Mouse (Mus musculus) lung, adult 10 weeks (tissue): ENCODE results near the gene Grasp. TPM values are rescaled to one million over a fixed set of nuclear protein-coding genes. Genes with fewer than 3 reads are reported as not detected.

Source experiments
- polyA plus RNA-seq: library from polyadenylated mRNA; stranded (reverse); fragments of 350-450 nt; fragmentation: Illumina TruSeq; extraction: RNeasy Lipid Tissue Mini Kit (QIAGEN cat#74804); gene quantifications from one replicate; pipeline ENCODE4 v1.2.3, GENCODE M21; 2014; ENCODE audit warnings: low read depth, low replicate concordance; ENCODE audit not compliant: insufficient read depth

Gene Grasp
- 14.4 TPM for polyA plus RNA-seq

DNA sequence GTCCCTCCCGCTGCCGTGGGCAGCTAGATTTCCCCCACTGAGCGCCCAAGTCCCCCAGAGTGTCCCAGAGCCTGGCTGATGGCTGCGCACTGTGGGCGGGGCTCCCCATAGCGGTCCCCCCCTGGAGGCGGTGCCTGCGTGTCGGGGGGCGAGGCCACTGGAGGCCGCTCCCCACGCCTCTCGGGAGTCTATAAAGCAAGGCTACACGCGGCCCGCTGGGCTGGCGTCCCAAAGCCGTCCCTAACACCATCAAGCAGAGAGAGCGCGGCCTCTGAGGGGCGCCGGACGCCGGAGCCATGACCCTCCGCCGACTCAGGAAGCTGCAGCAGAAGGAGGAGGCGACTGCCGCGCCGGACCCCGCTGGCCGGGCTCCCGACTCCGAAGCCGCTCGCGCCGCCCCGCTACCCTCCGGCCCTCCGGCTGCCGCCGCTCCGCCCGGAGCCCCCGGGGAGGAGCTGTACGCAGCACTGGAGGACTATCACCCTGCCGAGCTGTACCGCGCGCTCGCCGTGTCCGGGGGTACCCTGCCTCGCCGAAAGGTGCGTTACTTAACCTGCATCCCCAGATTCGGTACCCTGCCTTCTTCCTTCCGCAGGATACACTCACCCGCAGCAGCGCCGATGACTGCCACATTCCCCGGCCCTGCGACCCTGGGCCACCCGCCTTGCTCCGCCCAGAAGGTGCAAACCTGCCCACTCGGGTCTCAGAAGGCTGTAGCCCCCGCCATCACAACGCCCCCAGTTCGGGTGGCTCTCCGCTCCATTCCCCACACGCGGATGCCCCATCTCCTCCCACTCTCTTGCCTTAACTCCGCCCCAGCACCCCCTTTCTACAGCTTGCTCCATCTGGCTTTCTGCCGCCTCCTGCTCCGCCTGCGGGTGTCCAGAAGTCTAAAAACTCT, at the start of gene Grasp:
TSS of gene Grasp (plus strand) at position 183 of the 901 bp plus-strand sequence.

GRCm38 (mm10) chr15:101253886-101254795, 30.2 kb downstream of the Grasp start, which contains the start of gene Nr4a1:
Gene Nr4a1 (plus strand): TSS chr15:101254269.

Other genes starting within 250 kb of the Grasp start
- gene Gm47841, start 176.8 kb upstream of the Grasp start, polyA plus RNA-seq = not detected
- gene Fignl2, start 145.6 kb upstream of the Grasp start, polyA plus RNA-seq = 2.2 TPM
- not detected for gene Ankrd33, start 108.4 kb upstream of the Grasp start, polyA plus RNA-seq
- gene Acvrl1, start 95.7 kb upstream of the Grasp start, polyA plus RNA-seq = 274 TPM
- 14.6 TPM for gene Acvr1b, start 50.1 kb upstream of the Grasp start, polyA plus RNA-seq
- 51.8 TPM for gene Nr4a1, start 30.1 kb downstream of the Grasp start, polyA plus RNA-seq
- 32.3 TPM for gene Atg101, start 60.1 kb downstream of the Grasp start, polyA plus RNA-seq
- gene 6030408B16Rik, start 69.0 kb downstream of the Grasp start, polyA plus RNA-seq = 16.6 TPM
- gene Krt80, start 146.0 kb downstream of the Grasp start, polyA plus RNA-seq = 65.9 TPM
- 168 TPM for gene Krt7, start 186.9 kb downstream of the Grasp start, polyA plus RNA-seq
- 0.25 TPM for gene Krt87, start 214.6 kb downstream of the Grasp start, polyA plus RNA-seq
- not detected for gene Krt88, start 223.6 kb downstream of the Grasp start, polyA plus RNA-seq
- not detected for gene Krt81, start 239.6 kb downstream of the Grasp start, polyA plus RNA-seq
- not detected for gene Krt86, start 249.3 kb downstream of the Grasp start, polyA plus RNA-seq